Mouse (Mus musculus): ENCODE data around the gene Olfr1036. TPM values are rescaled to one million over a fixed set of nuclear protein-coding genes. Genes with fewer than 3 reads are reported as not detected.
"Not testable (repeated sequence)": the region's sequence is repeated elsewhere in the genome, so short reads cannot be mapped to it uniquely, and the experiment has no call there.

Olfr1036 gene
- not detected for total RNA-seq (2018; cell fraction: chromatin; rRNA removed)
- total RNA-seq (2018; cell fraction: cytosol; rRNA removed) = not detected
- total RNA-seq (2018; cell fraction: nucleus; rRNA removed) = not detected
- not detected in 3 replicates for polyA plus RNA-seq (2018)

DNA sequence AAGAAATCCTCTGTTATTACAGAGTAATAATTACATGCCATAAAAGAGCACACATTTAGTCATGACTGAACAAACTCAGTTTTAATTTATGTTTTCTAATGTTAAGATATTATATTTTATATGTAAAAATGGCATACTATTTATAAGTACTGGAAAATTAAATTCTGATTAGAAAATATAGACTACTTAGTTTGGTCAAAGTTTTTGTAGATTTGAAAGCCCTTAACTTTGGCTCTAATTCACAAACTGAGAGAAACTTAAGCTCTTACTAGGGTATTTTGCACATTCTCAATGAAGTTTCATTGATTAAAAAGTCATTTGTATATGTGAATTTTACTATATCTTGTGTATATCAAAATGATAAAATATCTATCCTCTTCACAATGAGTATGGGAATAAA lies at the start of gene Olfr1036:
Gene Olfr1036 (plus strand): TSS at position 301 of the 400 bp plus-strand sequence.
- not testable (repeated sequence) for H3K4me3 ChIP-seq (ENCODE audit: inconsistent target); H3K79me2 ChIP-seq (ENCODE audit: inconsistent target); H3K27ac ChIP-seq; H3K36me3 ChIP-seq (ENCODE audit: inconsistent target)

DNA sequence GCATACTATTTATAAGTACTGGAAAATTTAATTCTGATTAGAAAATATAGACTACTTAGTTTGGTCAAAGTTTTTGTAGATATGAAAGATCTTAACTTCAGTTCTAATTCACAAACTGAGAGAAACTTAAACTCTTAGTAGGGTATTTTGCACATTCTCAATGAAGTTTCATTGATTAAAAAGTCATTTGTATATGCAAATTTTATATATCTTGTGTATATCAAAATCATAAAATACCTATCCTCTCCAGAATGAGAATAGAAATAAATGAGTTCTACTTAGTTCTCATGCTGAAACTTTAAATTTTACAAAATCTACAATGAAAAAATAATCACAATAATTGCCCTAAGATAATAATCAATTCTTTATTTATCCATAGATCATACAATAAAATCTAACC lies 28.2 kb upstream of the Olfr1036 start, which contains the start of gene Olfr1034:
Gene Olfr1034 (plus strand): TSS at position 301 of the 400 bp plus-strand sequence.
- no peak within 1 kb of the TSS for H3K27ac ChIP-seq
- H3K36me3 ChIP-seq (ENCODE audit: inconsistent target) = no peaks in the 10 kb centered on the region
- no peaks in the 10 kb centered on the region for H3K79me2 ChIP-seq (ENCODE audit: inconsistent target)
- H3K4me3 ChIP-seq (ENCODE audit: inconsistent target) = no peak within 1 kb of the TSS

DNA sequence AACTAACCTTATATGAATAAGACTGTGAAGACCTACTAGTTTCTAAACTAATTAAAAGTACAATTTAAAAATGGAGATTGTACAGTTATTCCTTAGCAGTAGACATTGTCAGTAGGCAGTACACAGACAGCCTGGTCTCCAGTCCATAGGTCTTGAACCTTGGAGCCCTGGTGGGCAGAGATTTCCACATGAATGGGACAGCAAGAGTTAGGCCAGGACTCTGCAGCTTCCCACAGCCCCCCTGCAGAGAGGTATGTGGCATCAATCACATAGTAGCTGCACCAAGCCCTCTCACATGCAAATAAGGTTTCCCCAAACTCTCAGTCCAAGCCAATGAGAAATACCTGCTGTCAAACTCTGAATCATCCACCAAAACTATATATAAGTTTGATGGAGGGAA lies 23.0 kb upstream of the Olfr1036 start:
- H3K36me3 ChIP-seq (ENCODE audit: inconsistent target); H3K4me3 ChIP-seq (ENCODE audit: inconsistent target); H3K27ac ChIP-seq; H3K79me2 ChIP-seq (ENCODE audit: inconsistent target): not testable (repeated sequence)

DNA sequence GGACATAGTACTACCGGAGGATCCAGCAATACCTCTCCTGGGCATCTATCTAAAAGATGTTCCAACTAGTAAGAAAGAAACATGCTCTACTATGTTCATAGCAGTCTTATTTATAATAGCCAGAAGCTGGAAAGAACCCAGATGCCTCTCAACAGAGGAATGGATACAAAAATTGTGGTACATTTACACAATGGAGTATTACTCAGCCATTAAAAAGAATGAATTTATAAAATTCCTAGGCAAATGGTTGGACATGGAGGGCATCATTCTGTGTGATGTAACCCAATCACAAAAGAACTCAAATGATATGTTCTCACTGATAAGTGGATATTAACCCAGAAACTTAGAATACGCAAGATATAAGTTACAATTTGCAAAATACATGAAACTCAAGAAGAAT lies 10.0 kb upstream of the Olfr1036 start:
- H3K4me3 ChIP-seq (ENCODE audit: inconsistent target); H3K79me2 ChIP-seq (ENCODE audit: inconsistent target); H3K36me3 ChIP-seq (ENCODE audit: inconsistent target); H3K27ac ChIP-seq: not testable (repeated sequence)
- 91% methylated on average over 2 of the region's 2 CpGs for WGBS (ENCODE audit: missing documents)

DNA sequence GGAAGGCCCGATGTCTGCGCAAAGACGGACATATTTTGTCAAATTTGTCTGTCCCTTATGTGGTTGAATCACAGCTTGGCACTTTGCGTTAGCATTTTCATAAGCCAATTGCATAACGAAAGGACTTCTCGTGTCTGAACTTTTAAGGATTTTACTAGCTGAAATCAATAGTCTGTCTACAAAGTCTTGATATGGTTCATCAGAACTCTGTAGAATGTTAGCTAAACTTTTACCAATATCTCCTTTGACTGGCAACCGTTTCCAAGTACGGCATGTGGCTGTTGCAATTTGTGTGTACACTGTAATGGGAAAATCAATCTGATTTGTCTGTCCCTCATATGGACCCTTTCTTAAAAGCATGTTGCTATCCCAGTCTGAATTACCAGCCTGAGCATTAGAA lies 3.6 kb upstream of the Olfr1036 start:
- H3K4me3 ChIP-seq (ENCODE audit: inconsistent target) = no peak overlapping the region
- H3K79me2 ChIP-seq (ENCODE audit: inconsistent target) = no peaks in the 10 kb centered on the region
- 95% methylated on average over 7 of the region's 8 CpGs for WGBS (ENCODE audit: missing documents)
- H3K36me3 ChIP-seq (ENCODE audit: inconsistent target) = no peaks in the 10 kb centered on the region
- H3K27ac ChIP-seq = no peak overlapping the region

DNA sequence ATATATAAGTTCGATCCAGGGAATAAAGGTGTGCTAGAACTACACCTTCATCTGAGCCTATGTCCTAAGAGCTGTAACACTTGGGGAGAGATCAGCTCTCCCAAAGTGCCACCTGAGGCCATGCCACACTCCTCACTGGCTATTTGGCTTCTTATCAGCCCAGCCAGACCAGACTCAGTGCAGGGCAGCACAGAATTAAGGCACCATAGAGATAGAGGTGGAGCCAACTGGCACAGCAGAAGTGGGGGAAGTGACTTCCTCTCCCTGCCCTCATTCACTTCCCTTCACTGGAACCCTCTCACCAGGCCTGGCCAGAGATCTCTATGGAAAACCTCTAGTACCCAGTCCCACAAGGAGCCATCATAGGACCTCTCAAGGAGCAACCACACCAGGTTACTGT lies 6.7 kb downstream of the Olfr1036 start:
- not testable (repeated sequence) for H3K36me3 ChIP-seq (ENCODE audit: inconsistent target); H3K4me3 ChIP-seq (ENCODE audit: inconsistent target); H3K27ac ChIP-seq; H3K79me2 ChIP-seq (ENCODE audit: inconsistent target)
- WGBS (ENCODE audit: missing documents) = 89% methylated on average over 1 of the region's 1 CpGs

DNA sequence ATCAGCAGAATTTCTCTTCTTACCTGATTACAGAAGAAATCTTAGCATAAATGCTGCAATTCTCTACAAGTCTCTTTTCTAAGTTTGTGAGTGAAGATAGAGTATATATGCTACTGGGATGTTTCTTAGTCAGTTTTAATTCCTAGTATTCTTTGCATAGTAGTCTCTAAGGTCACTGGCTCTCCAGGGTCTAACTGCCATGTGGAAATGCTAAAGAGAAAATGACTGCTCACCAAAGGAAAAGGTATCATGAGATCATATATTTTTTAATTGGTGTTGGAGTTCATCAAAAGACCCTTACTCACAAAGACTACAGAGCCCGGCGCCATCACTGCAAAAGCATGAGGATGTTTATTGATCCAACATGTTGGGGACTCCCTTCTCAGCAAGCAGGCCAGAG lies 13.5 kb downstream of the Olfr1036 start, which contains the start of gene Olfr1037:
Gene Olfr1037 (minus strand): TSS at position 101 of the 400 bp plus-strand sequence.
- Histone ChIP-seq H3K36me3 (ENCODE audit: inconsistent target) (no peaks in the 10 kb centered on the region), H3K79me2 (ENCODE audit: inconsistent target) (no peaks in the 10 kb centered on the region), H3K4me3 (ENCODE audit: inconsistent target) (no peak within 1 kb of the TSS), H3K27ac (no peak within 1 kb of the TSS)
- WGBS (ENCODE audit: missing documents) = 89% methylated on average over 2 of the region's 2 CpGs

Other genes starting within 250 kb of the Olfr1036 start
- gene Olfr1019, start 228.5 kb upstream of the Olfr1036 start, polyA plus RNA-seq (2018) = not detected in 3 replicates
- not detected in 3 replicates for gene Olfr1020, start 227.0 kb upstream of the Olfr1036 start, polyA plus RNA-seq (2018)
- not detected in 3 replicates for gene Olfr1022, start 205.4 kb upstream of the Olfr1036 start, polyA plus RNA-seq (2018)
- not detected in 3 replicates for gene Olfr1023, start 188.4 kb upstream of the Olfr1036 start, polyA plus RNA-seq (2018)
- gene Olfr1024, start 168.9 kb upstream of the Olfr1036 start, polyA plus RNA-seq (2018) = not detected in 3 replicates
- not detected in 3 replicates for gene Olfr1025-ps1, start 158.8 kb upstream of the Olfr1036 start, polyA plus RNA-seq (2018)
- not detected in 3 replicates for gene Olfr1026, start 152.4 kb upstream of the Olfr1036 start, polyA plus RNA-seq (2018)
- not detected in 3 replicates for gene Olfr1028, start 123.6 kb upstream of the Olfr1036 start, polyA plus RNA-seq (2018)
- not detected in 3 replicates for gene Olfr1029, start 100.1 kb upstream of the Olfr1036 start, polyA plus RNA-seq (2018)
- not detected in 3 replicates for gene Olfr1030, start 94.7 kb upstream of the Olfr1036 start, polyA plus RNA-seq (2018)
- gene Olfr1031, start 83.7 kb upstream of the Olfr1036 start, polyA plus RNA-seq (2018) = not detected in 3 replicates
- not detected in 3 replicates for gene Olfr1032, start 68.5 kb upstream of the Olfr1036 start, polyA plus RNA-seq (2018)
- gene Olfr1033, start 53.4 kb upstream of the Olfr1036 start, polyA plus RNA-seq (2018) = 0.22 TPM in 1 of 3 replicates, not detected in the others
- not detected in 3 replicates for gene Olfr1034, start 28.1 kb upstream of the Olfr1036 start, polyA plus RNA-seq (2018)
- not detected in 3 replicates for gene Olfr1037, start 13.4 kb downstream of the Olfr1036 start, polyA plus RNA-seq (2018)
- not detected in 3 replicates for gene Olfr1039, start 61.9 kb downstream of the Olfr1036 start, polyA plus RNA-seq (2018)
- gene Olfr1040, start 72.7 kb downstream of the Olfr1036 start, polyA plus RNA-seq (2018) = not detected in 3 replicates
- gene Olfr1042, start 87.8 kb downstream of the Olfr1036 start, polyA plus RNA-seq (2018) = not detected in 3 replicates
- gene Olfr1043, start 93.5 kb downstream of the Olfr1036 start, polyA plus RNA-seq (2018) = not detected in 3 replicates
- gene Olfr1044, start 103.8 kb downstream of the Olfr1036 start, polyA plus RNA-seq (2018) = not detected in 3 replicates
- not detected in 3 replicates for gene Olfr52, start 111.7 kb downstream of the Olfr1036 start, polyA plus RNA-seq (2018)
- not detected in 3 replicates for gene Olfr1045, start 129.0 kb downstream of the Olfr1036 start, polyA plus RNA-seq (2018)
- not detected in 3 replicates for gene Olfr1046, start 145.3 kb downstream of the Olfr1036 start, polyA plus RNA-seq (2018)
- gene Olfr1047, start 157.4 kb downstream of the Olfr1036 start, polyA plus RNA-seq (2018) = not detected in 3 replicates
- not detected in 3 replicates for gene Olfr1048, start 166.3 kb downstream of the Olfr1036 start, polyA plus RNA-seq (2018)
- gene Olfr1049, start 184.3 kb downstream of the Olfr1036 start, polyA plus RNA-seq (2018) = not detected in 3 replicates
- not detected in 3 replicates for gene Olfr1051, start 205.1 kb downstream of the Olfr1036 start, polyA plus RNA-seq (2018)
- gene Olfr1052, start 218.5 kb downstream of the Olfr1036 start, polyA plus RNA-seq (2018) = not detected in 3 replicates
- gene Olfr1053, start 241.3 kb downstream of the Olfr1036 start, polyA plus RNA-seq (2018) = not detected in 3 replicates